Mouse (Mus musculus): ENCODE measurements around the gene Rdh12.
A peak's percentile ranks its signal among the peaks of the same experiment; 100 is the strongest.
"Not testable (repeated sequence)": the region's sequence is repeated elsewhere in the genome, so short reads cannot be mapped to it uniquely, and the experiment has no call there.

The Rdh12 gene

GRCm38 (mm10) chr12:79208703-79209464 is at the start of gene Rdh12:
Gene Rdh12 (plus strand): TSS chr12:79208914.
- DNase-seq = peak; percentile 19

GRCm38 (mm10) chr12:79162876-79163275 is 45.8 kb upstream of the Rdh12 start:
- no peak for DNase-seq

DNA sequence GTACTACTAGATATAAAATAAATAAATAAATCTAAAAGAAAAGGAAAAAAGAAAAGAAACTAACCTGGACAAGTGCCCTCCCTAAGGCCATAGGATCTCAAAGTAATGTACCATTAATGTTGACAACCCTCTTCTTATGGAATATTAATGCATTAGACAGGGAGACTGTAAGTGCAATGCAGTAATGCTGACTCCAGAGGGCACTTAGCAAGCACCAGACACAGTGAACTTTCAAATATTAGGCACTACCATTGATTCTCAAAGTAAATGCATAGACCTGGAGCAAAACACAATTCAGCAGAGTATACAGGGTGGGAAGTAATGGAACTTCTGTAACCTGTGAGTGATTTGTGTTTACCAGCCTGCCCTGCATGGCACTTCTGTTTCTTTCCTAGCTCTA is 39.5 kb upstream of the Rdh12 start:
- no peak for DNase-seq

GRCm38 (mm10) chr12:79170421-79170820 is 38.3 kb upstream of the Rdh12 start:
- DNase-seq = no peak

GRCm38 (mm10) chr12:79171269-79171995 is 37.3 kb upstream of the Rdh12 start:
- no peak for DNase-seq

DNA sequence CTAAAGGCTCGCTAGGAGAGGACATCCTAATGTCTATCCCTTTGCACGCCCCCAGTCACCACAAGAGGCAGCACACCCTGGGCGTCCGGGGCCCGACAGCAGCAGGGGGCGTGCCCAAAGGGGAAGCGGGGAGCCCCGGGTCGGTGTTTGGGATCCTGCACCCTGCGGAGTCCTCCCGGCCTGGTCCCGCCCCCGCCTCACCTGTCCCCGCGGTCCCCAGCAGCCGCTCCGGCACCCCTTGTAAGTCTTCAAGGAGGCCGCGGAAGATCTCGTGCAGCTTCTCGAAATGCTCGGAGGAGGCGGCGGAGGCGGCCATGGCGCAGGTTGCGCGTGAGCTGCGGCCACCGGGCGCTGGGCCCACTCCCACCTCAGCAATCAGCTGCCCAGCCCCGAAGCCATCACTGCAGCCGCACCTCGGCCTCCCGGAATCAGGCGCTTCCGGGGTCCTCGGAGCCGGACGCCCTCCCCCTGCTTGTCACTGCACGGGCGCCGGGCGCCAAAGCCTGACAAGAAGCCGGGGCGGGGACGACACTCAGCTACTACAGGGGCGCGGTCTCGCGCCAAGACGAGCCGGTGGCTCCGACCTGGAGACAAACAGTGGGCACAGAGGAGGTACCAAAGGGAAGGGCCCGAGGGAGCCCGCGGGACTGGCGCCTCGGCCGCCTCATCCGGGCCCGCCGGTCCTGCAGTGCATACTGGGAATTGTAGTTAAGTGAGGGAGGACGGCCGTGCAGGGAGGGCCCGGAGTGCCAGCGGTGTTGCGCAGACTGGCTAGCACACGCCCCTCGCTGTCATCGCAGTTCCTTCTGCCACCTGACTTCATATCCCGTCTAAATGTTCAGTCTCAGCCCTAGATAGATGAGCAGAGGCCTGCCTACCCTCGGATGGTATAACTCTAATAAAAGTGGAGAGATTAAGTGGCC is 36.4 kb upstream of the Rdh12 start, which contains the start of gene Vti1b:
TSS of gene Vti1b (minus strand) at position 649 of the 923 bp plus-strand sequence.
- peak; percentile 95 for DNase-seq

DNA sequence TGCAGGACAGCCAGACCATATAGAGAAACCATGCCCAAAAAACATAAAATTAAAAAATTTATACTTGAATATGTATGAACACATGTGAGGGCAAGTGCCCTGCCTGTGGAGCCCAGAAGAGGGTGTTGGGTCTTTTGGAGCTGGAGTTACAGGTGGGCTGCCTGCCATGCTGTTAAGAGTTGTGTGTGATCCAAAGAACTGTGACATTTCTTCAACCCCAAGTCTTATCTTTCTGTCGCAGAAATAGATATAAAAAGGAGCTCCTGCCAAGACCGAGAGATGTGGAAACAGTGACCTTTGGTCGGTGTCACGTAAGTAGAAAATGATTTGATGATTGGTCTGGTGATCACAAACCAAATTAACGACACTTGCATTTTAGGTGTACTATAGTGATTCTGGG is 35.0 kb upstream of the Rdh12 start:
- no peak for DNase-seq

DNA sequence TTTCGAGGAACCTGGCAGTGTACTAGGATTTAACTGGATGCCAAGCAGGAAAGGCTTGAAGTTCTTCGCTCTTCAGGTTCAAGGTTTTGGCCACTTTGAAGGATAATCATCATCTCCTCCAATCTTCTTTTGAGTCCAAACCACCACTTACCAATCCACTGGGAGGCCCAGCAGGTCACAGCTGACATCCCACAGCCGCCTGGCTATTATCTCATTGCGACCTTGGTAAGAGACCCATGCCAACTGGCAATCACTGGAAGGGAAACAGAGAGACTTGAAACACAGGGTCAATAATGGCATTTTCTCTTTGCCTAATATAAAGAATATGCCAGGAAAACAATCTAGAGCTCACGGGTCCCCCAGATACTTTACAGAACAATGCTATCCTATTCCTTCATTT is 32.7 kb upstream of the Rdh12 start:
- DNase-seq = no peak

GRCm38 (mm10) chr12:79185160-79185559 is 23.6 kb upstream of the Rdh12 start:
- not testable (repeated sequence) for DNase-seq

DNA sequence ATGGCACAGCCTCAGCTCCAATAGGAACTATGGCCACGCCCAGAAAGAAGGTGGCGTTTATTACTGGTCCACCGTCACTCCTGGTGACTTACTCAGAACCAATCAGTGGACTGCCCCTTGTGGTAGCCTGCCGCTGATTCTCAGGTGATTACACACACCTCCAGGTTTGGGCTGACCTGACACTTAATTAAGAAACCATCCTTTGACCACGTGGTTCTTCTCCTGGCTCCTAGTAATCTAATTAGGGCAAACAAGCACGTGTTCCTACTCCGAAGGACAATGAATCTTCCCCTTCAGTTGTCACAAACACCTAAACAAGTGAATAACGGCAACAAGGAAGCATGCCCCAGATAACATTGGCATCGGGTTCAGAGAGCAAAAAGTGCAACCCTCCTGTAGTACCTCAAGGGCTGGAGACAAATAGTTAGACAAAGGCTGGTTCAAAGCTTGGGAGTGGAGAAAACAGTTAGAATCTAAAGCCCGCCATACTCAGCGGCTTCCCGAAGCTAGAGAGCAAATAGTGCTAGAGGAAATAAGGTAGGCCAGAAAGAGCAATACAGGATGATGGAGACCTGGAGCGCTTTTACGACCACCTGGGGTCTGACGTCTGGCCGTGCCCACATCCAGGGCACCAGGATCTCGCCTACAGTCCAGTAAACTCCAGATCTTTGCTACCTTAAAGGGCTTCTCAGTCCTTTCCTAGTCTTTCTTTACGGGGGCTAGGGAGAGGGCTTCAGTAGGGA is 17.6 kb upstream of the Rdh12 start:
- peak; percentile 50 for DNase-seq

- DNase-seq = peak; percentile 78
Observed at GRCm38 (mm10) chr12:79191701-79192100, 17.0 kb upstream of the Rdh12 start.

DNA sequence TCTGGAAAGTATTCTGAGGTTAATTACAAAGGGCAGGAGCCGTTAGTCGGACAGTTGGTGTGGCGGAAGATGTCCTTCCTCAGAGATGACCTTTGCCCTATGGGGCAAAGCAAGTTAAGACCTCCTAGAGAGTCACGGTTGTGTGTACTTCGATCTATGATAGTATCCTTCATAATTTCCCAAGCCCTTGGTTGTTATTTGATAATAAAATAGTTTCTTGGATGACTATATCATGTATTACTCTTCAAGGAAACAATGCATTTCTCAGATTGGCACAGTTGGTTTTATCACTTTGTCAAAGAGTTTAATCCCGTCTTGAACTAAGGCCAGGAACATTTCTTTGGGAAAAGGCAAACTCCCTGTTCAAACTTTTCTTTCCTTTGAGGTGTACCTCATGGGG is 16.5 kb upstream of the Rdh12 start, which contains the start of gene Rdh11:
TSS of gene Rdh11 (minus strand) at position 101 of the 400 bp plus-strand sequence.
- DNase-seq = no peak

DNA sequence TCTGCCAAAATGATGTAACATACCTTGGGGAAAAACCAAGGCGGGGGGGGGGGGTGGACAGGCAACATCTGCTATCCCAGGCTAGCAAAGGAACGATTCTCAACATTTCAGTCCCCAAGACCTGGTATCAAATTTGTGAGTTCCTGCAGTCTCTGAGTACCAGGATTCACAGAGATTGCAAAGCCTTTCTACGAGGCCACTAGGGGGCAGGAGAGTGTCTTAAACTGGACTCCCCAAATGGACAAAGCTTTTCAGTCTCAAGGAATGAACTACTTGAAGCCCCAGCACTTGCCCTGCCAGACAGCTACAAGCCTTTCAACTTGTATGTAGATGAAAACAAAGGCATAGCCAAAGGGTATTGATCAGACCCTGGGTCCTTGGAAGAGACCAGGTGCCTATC is 15.3 kb upstream of the Rdh12 start:
- peak; percentile 73 for DNase-seq

- no peak for DNase-seq
Observed at GRCm38 (mm10) chr12:79197105-79197504, 11.6 kb upstream of the Rdh12 start.

- no peak for DNase-seq
Observed at GRCm38 (mm10) chr12:79201882-79202281, 6.8 kb upstream of the Rdh12 start.

DNA sequence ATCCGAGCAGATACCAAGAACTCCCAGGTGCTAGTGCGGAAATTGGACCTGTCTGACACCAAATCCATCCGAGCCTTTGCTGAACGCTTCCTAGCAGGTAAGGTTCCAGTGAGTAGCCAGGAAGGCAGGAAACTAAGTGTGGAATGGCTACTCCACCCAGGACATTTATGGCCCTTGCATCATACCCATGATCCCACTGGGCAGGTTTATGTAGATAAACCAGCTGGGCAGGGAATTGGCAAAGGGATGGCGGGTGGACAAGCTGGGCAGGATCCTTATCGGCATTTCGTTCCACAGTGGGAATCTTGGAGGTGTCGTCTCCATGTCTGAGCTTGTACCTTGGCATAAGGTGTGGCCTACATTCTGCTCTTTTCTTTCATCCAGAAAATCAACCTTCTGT is 2.7 kb downstream of the Rdh12 start:
- DNase-seq = no peak

DNA sequence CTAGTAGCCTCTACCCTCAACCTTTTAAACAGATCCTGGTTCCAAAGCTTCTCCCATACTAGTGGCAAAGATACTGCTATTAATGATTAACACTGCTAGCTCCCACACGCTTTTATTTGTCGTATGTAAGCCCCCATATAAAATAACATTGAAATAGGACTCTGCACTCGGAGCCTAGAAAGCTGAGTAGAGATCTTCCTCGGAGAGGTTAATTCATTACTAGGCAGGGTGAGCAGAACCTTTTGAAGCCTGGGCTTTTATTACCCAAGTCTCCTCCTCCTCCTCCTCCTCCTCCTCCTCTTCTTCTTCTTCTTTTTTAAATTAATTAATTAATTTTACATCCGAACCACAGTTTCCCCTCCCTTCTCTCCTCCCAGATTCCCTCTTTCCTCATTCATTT is 8.8 kb downstream of the Rdh12 start:
- DNase-seq = no peak

DNA sequence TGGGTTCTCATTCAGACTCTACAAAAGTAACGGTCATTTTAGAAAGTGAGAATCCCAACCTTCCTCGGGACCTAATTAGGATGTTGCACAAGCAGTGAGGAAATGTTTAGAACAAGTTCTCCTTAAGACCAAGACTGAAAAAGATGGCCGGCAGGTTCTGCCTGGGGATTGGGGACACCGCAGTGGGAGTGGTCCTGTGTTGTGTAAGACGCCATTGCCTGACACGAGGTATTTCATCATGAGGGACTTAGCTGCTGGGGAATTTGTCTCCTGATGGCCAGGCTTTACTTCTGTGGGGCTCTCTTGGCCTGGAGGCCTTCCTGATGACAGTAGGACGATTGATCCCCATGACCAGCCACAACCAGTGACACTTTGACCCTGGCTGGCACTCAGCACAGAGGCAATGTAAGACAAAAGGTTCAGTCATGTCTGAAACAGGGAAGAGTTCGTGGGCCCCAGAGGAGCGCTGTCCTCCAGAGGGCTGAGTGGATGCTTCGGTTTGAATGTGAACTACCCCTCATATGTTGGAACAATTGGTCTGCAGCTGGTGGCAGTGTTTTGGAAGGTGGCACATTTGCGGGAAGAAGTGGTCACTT is 26.9 kb downstream of the Rdh12 start:
- DNase-seq = no peak

- DNase-seq = no peak
Observed at GRCm38 (mm10) chr12:79241985-79242384, 33.3 kb downstream of the Rdh12 start.

- no peak for DNase-seq
Observed at GRCm38 (mm10) chr12:79242921-79243320, 34.2 kb downstream of the Rdh12 start.

DNA sequence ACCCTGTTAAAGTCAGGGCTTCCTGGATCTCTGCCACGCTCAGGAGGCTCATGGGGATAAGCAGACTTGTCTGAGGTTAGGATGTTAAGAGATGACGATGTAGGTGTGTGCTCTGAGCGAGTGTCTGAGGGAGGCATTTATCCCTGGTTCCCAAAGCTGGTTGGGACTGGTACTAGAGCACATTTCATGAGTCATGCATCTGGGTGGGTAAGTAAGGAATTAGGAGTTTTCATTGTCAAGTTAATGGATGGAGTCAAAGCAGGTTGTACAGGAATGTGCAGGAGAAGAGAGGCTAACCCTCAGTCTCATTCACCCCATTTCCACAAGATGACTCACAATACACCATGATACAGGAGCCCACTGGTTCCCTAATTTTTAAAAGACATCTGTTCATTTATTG is 39.4 kb downstream of the Rdh12 start:
- DNase-seq = no peak
